Mouse (Mus musculus): Measurements from ENCODE around the gene Rab31. TPM values are rescaled to one million over a fixed set of nuclear protein-coding genes. Genes with fewer than 3 reads are reported as not detected.

Gene Rab31
- total and polyA plus RNA-seq, 3 experiments = 0.79 to 2.8 (median 1.2) TPM

GRCm38 (mm10) chr17:65725381-65725780 lies 47.2 kb downstream of the Rab31 start:
- dilution Hi-C loops (cut with MboI; ENCODE audit: extremely low pct_ligation_motif_present, extremely low pct_unique_long_range_greater_than_20kb, low sequenced_read_pairs) = no loop called here
- Histone ChIP-seq H3K4me1 (ENCODE audit: control insufficient read depth in 1 of 2, insufficient read depth in 2 of 2) (peaks cover 2 to 31% of the 10 kb centered on the region in 2 experiments; a peak in 3 of 4 replicates), H3K79me2 (replicated peaks; ENCODE audit: control insufficient read depth, extremely low read depth, insufficient read depth, poor library complexity, severe bottlenecking) (no peaks in the 10 kb centered on the region), H3K27me3 (replicated peaks) (no peaks in the 10 kb centered on the region), H3K27ac (ENCODE audit: insufficient read depth, low read depth) (no peak overlapping the region), H3K4me3 (replicated peaks in 1 of 3; ENCODE audit: low read depth in 2 of 3, low read length in 2 of 3, poor library complexity in 1 of 3) (no peak overlapping the region), H3K4me2 (ENCODE audit: insufficient read depth, low read depth, poor library complexity, severe bottlenecking) (no peak overlapping the region), H3K9me3 (replicated peaks; ENCODE audit: low read length) (peaks cover under 1% of the 10 kb centered on the region), H3K36me3 (replicated peaks in 1 of 2; ENCODE audit: control insufficient read depth in 1 of 2, insufficient read depth in 1 of 2, low read length in 1 of 2) (no peaks in the 10 kb centered on the region), H3K9ac (ENCODE audit: insufficient read depth, low read depth) (no peak overlapping the region)
- in situ Hi-C loops (cut with MboI; ENCODE audit: low pct_ligation_motif_present, low pct_unique_long_range_greater_than_20kb, low sequenced_read_pairs) = no loop called here
- TF ChIP-seq MAX (IDR thresholded peaks at IDR 0.05; ENCODE audit: low read length) (no peak), PAX5 (IDR thresholded peaks at IDR 0.05; ENCODE audit: low read length) (no peak), ZC3H11A (IDR thresholded peaks at IDR 0.05; ENCODE audit: low read depth, low read length) (no peak), MEF2A (IDR thresholded peaks at IDR 0.05; ENCODE audit: borderline replicate concordance, low read depth, low read length) (no peak), ELF1 (IDR thresholded peaks at IDR 0.05; ENCODE audit: low read depth, low read length) (no peak), POLR2AphosphoS2 (IDR thresholded peaks at IDR 0.05; ENCODE audit: low read depth, low read length) (no peak), USF1 (IDR thresholded peaks at IDR 0.05; ENCODE audit: low read depth, low read length) (no peak), CHD1 (IDR thresholded peaks at IDR 0.05; ENCODE audit: low read depth, low read length) (no peak), GABPA (IDR thresholded peaks at IDR 0.05; ENCODE audit: insufficient replicate concordance, low read depth, low read length) (no peak)
- no peak for DNase-seq (ENCODE audit: extremely low read depth)

- H3K4me2 ChIP-seq (ENCODE audit: insufficient read depth, low read depth, poor library complexity, severe bottlenecking) = no peak overlapping the region
- DNase-seq (ENCODE audit: extremely low read depth) = no peak
Observed at GRCm38 (mm10) chr17:65724254-65724653, 48.3 kb downstream of the Rab31 start.

GRCm38 (mm10) chr17:65723633-65724032 lies 48.9 kb downstream of the Rab31 start:
- H3K4me1 ChIP-seq (ENCODE audit: control insufficient read depth in 1 of 2, insufficient read depth in 2 of 2) = peaks cover 0 to 22% of the 10 kb centered on the region in 2 experiments; a peak in 2 of 4 replicates
- no peaks in the 10 kb centered on the region for H3K9me3 ChIP-seq (replicated peaks; ENCODE audit: low read length)
- dilution Hi-C loops (cut with MboI; ENCODE audit: extremely low pct_ligation_motif_present, extremely low pct_unique_long_range_greater_than_20kb, low sequenced_read_pairs) = no loop called here
- DNase-seq (ENCODE audit: extremely low read depth) = no peak
- no peaks in the 10 kb centered on the region for H3K27me3 ChIP-seq (replicated peaks)
- no peak overlapping the region for H3K27ac ChIP-seq (ENCODE audit: insufficient read depth, low read depth)
- H3K36me3 ChIP-seq (replicated peaks in 1 of 2; ENCODE audit: control insufficient read depth in 1 of 2, insufficient read depth in 1 of 2, low read length in 1 of 2) = no peaks in the 10 kb centered on the region
- no peak overlapping the region for H3K4me3 ChIP-seq (replicated peaks in 1 of 3; ENCODE audit: low read depth in 2 of 3, low read length in 2 of 3, poor library complexity in 1 of 3)
- no peaks in the 10 kb centered on the region for H3K79me2 ChIP-seq (replicated peaks; ENCODE audit: control insufficient read depth, extremely low read depth, insufficient read depth, poor library complexity, severe bottlenecking)
- TF ChIP-seq GABPA (IDR thresholded peaks at IDR 0.05; ENCODE audit: insufficient replicate concordance, low read depth, low read length) (no peak), MYC (IDR thresholded peaks at IDR 0.05; ENCODE audit: low read depth, low read length) (no peak), RAD21 (IDR thresholded peaks at IDR 0.05; ENCODE audit: low read depth, low read length) (no peak), KAT2A (IDR thresholded peaks at IDR 0.05; ENCODE audit: insufficient replicate concordance, low read length) (no peak), EP300 (IDR thresholded peaks at IDR 0.05; ENCODE audit: low read length) (no peak), SIN3A (IDR thresholded peaks at IDR 0.05; ENCODE audit: low read length) (no peak), TCF12 (IDR thresholded peaks at IDR 0.05; ENCODE audit: low read depth, low read length) (no peak), POLR2AphosphoS2 (IDR thresholded peaks at IDR 0.05; ENCODE audit: low read depth, low read length) (no peak), E2F4 (IDR thresholded peaks at IDR 0.05; ENCODE audit: insufficient replicate concordance, low read depth, low read length) (no peak), BHLHE40 (IDR thresholded peaks at IDR 0.05; ENCODE audit: low read depth, low read length) (no peak), HCFC1 (IDR thresholded peaks at IDR 0.05; ENCODE audit: low read depth, low read length) (no peak), IRF4 (IDR thresholded peaks at IDR 0.05; ENCODE audit: low read depth, low read length) (no peak), RCOR1 (conservative IDR thresholded peaks at IDR 0.05; ENCODE audit: low read depth, low read length) (no peak), CHD2 (IDR thresholded peaks at IDR 0.05; ENCODE audit: low read length) (no peak), CTCF (conservative IDR thresholded peaks at IDR 0.05 in 1 of 2, IDR thresholded peaks at IDR 0.05 in 1 of 2; ENCODE audit: low read depth in 2 of 2, low read length in 2 of 2) (no peak), JUND (conservative IDR thresholded peaks at IDR 0.05; ENCODE audit: low read depth, low read length) (no peak)
- no peak overlapping the region for H3K9ac ChIP-seq (ENCODE audit: insufficient read depth, low read depth)
- in situ Hi-C loops (cut with MboI; ENCODE audit: low pct_ligation_motif_present, low pct_unique_long_range_greater_than_20kb, low sequenced_read_pairs) = no loop called here
- H3K4me2 ChIP-seq (ENCODE audit: insufficient read depth, low read depth, poor library complexity, severe bottlenecking) = no peak overlapping the region

More at GRCm38 (mm10) chr17:65724254-65724653, 48.3 kb downstream of the Rab31 start:
- Histone ChIP-seq H3K9me3 (replicated peaks; ENCODE audit: low read length) (no peaks in the 10 kb centered on the region), H3K27ac (ENCODE audit: insufficient read depth, low read depth) (no peak overlapping the region), H3K79me2 (replicated peaks; ENCODE audit: control insufficient read depth, extremely low read depth, insufficient read depth, poor library complexity, severe bottlenecking) (no peaks in the 10 kb centered on the region), H3K9ac (ENCODE audit: insufficient read depth, low read depth) (no peak overlapping the region), H3K4me1 (ENCODE audit: control insufficient read depth in 1 of 2, insufficient read depth in 2 of 2) (peaks cover 0 to 22% of the 10 kb centered on the region in 2 experiments; a peak in 2 of 4 replicates), H3K27me3 (replicated peaks) (no peaks in the 10 kb centered on the region), H3K36me3 (replicated peaks in 1 of 2; ENCODE audit: control insufficient read depth in 1 of 2, insufficient read depth in 1 of 2, low read length in 1 of 2) (no peaks in the 10 kb centered on the region), H3K4me3 (replicated peaks in 1 of 3; ENCODE audit: low read depth in 2 of 3, low read length in 2 of 3, poor library complexity in 1 of 3) (no peak overlapping the region)
- in situ Hi-C loops (cut with MboI; ENCODE audit: low pct_ligation_motif_present, low pct_unique_long_range_greater_than_20kb, low sequenced_read_pairs) (no loop called here), dilution Hi-C loops (cut with MboI; ENCODE audit: extremely low pct_ligation_motif_present, extremely low pct_unique_long_range_greater_than_20kb, low sequenced_read_pairs) (no loop called here)
- no peak for TF ChIP-seq CHD2 (IDR thresholded peaks at IDR 0.05; ENCODE audit: low read length)
- no peak for TF ChIP-seq SMC3 (IDR thresholded peaks at IDR 0.05; ENCODE audit: low read depth, low read length)
- no peak for TF ChIP-seq USF2 (conservative IDR thresholded peaks at IDR 0.05; ENCODE audit: low read depth, low read length)
- TF ChIP-seq PAX5 (IDR thresholded peaks at IDR 0.05; ENCODE audit: low read length) = no peak
- TF ChIP-seq NRF1 (IDR thresholded peaks at IDR 0.05; ENCODE audit: low read depth, low read length) = no peak
- no peak for TF ChIP-seq IRF4 (IDR thresholded peaks at IDR 0.05; ENCODE audit: low read depth, low read length)

Data from CH12.LX (cell line).